In genomic region chr5:131306908-131307655, GRCm38 (mm10) we compare ENCODE assay signal across 8 mouse cellular contexts. TPM values are rescaled to one million over a fixed set of nuclear protein-coding genes. Genes with fewer than 3 reads are reported as not detected.
DNase-seq lines count a peak whose midpoint lies in the region; ATAC-seq and TF ChIP-seq lines count a peak whose summit lies in the region.

No protein-coding gene starts in this region.

- under 1% methylated on average over 51 of the region's 64 CpGs for WGBS in embryonic facial prominence, embryonic 14.5 days
- under 1% methylated on average over 64 of the region's 64 CpGs for WGBS in heart, embryonic 13.5 days
- 1% methylated on average over 61 of the region's 64 CpGs for WGBS in lung, postnatal 0 days

- ATAC-seq in embryonic facial prominence, embryonic 14.5 days (ENCODE audit: low read depth) = peak; percentile 41
- no peak for ATAC-seq in heart, embryonic 13.5 days (ENCODE audit: extremely low read depth, insufficient number of reproducible peaks, low FRiP score, low TSS enrichment)
- ATAC-seq in lung, postnatal 0 days = peak; percentile 54

- peak overlapping the region; percentile 72 for H3K4me2 ChIP-seq in embryonic facial prominence, embryonic 14.5 days (ENCODE audit: low read depth, low read length)
- H3K4me2 ChIP-seq in heart, embryonic 13.5 days = peak overlapping the region; percentile 81
- H3K4me2 ChIP-seq in lung, postnatal 0 days (replicated peaks; ENCODE audit: low read depth, low read length) = peak overlapping the region; percentile 77

- peak overlapping the region; percentile 67 for H3K27ac ChIP-seq in embryonic facial prominence, embryonic 14.5 days (replicated peaks; ENCODE audit: low read depth, low read length)
- H3K27ac ChIP-seq in heart, embryonic 13.5 days (replicated peaks) = peak overlapping the region; percentile 49; the same call in 1 of the 2 replicates
- H3K27ac ChIP-seq in lung, postnatal 0 days (ENCODE audit: low read length) = no peak overlapping the region

- H3K4me1 ChIP-seq in embryonic facial prominence, embryonic 14.5 days (ENCODE audit: control insufficient read depth, insufficient read depth, low read length) = peaks cover 6% of the 10 kb centered on the region; the same call in 1 of the 2 replicates
- H3K4me1 ChIP-seq in heart, embryonic 13.5 days = peaks cover 11% of the 10 kb centered on the region
- no peaks in the 10 kb centered on the region for H3K4me1 ChIP-seq in lung, postnatal 0 days (ENCODE audit: insufficient read depth, low read depth, low read length)

- H3K9ac ChIP-seq in embryonic facial prominence, embryonic 14.5 days (ENCODE audit: low read depth, low read length) = peak overlapping the region; percentile 56
- peak overlapping the region; percentile 78 for H3K9ac ChIP-seq in heart, embryonic 13.5 days
- H3K9ac ChIP-seq in lung, postnatal 0 days (replicated peaks; ENCODE audit: low read depth) = no peak overlapping the region

- no peak for TF ChIP-seq CTCF in lung, postnatal 0 days (IDR thresholded peaks at IDR 0.05)

- TF ChIP-seq EP300 in lung, postnatal 0 days (IDR thresholded peaks at IDR 0.05) = no peak

- H3K27me3 ChIP-seq in embryonic facial prominence, embryonic 14.5 days (replicated peaks; ENCODE audit: control insufficient read depth, insufficient read depth, low read length) = peaks cover 29% of the 10 kb centered on the region
- H3K27me3 ChIP-seq in heart, embryonic 13.5 days (replicated peaks) = peaks cover 45% of the 10 kb centered on the region
- H3K27me3 ChIP-seq in lung, postnatal 0 days (replicated peaks; ENCODE audit: insufficient read depth, low read length) = peaks cover 15% of the 10 kb centered on the region

- H3K4me3 ChIP-seq in embryonic facial prominence, embryonic 14.5 days (ENCODE audit: low read depth, low read length) = peak overlapping the region; percentile 52
- H3K4me3 ChIP-seq in heart, embryonic 13.5 days = peak overlapping the region; percentile 66
- peak overlapping the region; percentile 48 for H3K4me3 ChIP-seq in lung, postnatal 0 days (ENCODE audit: low read depth, low read length)

- peak; percentile 24 for DNase-seq in urinary bladder, postnatal 14 days (ENCODE audit: low spot score)
- no peak for DNase-seq in urinary bladder, postnatal 10 days (ENCODE audit: low spot score)
- DNase-seq in embryonic facial prominence, embryonic 14.5 days (ENCODE audit: low spot score) = peak; percentile 25
- DNase-seq in kidney, postnatal 14 days = peak; percentile 57
- DNase-seq in lung, postnatal 0 days (ENCODE audit: low spot score) = peak; percentile 12
- DNase-seq in right cerebral cortex, postnatal 14 days = peak; percentile 52
- DNase-seq in spleen, postnatal 4 days (ENCODE audit: low spot score in 2 of 2) = no peak

- H3K36me3 ChIP-seq in embryonic facial prominence, embryonic 14.5 days (ENCODE audit: control insufficient read depth, insufficient read depth, low read length) = no peaks in the 10 kb centered on the region
- H3K36me3 ChIP-seq in heart, embryonic 13.5 days = no peaks in the 10 kb centered on the region
- H3K36me3 ChIP-seq in lung, postnatal 0 days (ENCODE audit: insufficient read depth, low read length) = no peaks in the 10 kb centered on the region

- H3K9me3 ChIP-seq in embryonic facial prominence, embryonic 14.5 days (ENCODE audit: control insufficient read depth, low read length) = no peaks in the 10 kb centered on the region
- no peaks in the 10 kb centered on the region for H3K9me3 ChIP-seq in heart, embryonic 13.5 days
- H3K9me3 ChIP-seq in lung, postnatal 0 days (ENCODE audit: low read length) = no peaks in the 10 kb centered on the region

RNA-seq across cellular contexts. Expression of gene Galnt17, which starts 1.2 kb away (rescaled TPM):
- polyA plus RNA-seq in embryonic facial prominence, embryonic 14.5 days (2014; fragmentation: Nextera tagmentation; extraction: Ambion mirVana) = 4.1 TPM in 2 replicates
- 1.0 and 1.1 TPM in 2 replicates for polyA plus RNA-seq in heart, embryonic 13.5 days (2015; fragmentation: Nextera tagmentation; extraction: Ambion mirVana)
- polyA plus RNA-seq in lung, postnatal 0 days (2015; fragmentation: Nextera tagmentation; extraction: Ambion mirVana) = 0.08 and 0.45 TPM in 2 replicates

Comparison
In these comparisons a context has a peak if more than half of its experiments do, and no peak if none do; other contexts are left out.
1. DNase-seq: peak in urinary bladder, postnatal 14 days (single experiment), embryonic facial prominence, embryonic 14.5 days (single experiment), kidney, postnatal 14 days (single experiment), lung, postnatal 0 days (single experiment) and right cerebral cortex, postnatal 14 days (single experiment); none in urinary bladder, postnatal 10 days (single experiment) and spleen, postnatal 4 days (0 of 2).
2. Peak in every context shown above with its lines, with median percentiles within 50 percentile points of each other: H3K4me2 ChIP-seq and H3K4me3 ChIP-seq.